Mouse (Mus musculus): ENCODE results near the gene Ehbp1l1.

DNA sequence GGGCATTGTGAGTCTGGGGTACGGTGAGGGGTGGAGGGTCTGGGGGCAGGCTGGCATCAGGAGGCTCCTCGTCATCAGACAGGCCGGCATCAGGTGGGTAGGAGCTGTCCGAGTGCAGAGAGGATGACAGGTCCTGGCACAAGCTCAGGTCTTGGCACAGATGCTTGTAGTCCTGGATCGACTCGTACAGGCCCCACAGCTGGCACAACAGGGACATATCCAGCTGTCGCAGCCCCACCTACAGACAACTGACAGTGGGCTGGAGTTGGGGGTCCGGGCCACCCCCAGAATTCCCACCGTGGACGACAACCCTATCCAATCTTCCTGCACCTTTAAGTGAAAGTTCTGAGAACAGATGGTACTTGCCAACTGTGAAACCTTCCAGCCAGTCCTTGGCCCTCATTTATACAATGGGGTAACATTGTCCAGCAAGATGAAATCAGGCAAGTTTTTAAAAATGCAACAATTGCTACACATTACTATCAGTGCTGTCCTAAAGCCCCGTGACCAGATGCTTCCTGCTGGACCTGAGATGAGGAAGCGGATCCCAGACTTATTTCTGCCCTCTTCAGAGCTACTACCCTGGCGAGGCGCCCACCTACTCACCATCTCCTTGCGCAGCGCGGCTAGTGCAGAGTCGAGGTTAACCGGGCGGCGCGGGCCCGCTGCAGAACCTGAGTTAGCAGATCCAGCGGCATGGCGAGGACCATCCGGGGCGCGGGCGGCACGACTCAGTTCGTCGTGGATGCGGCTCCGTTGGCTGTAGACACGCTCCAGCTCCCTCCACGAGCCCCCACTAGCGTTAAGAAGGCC is 2.7 kb upstream of the Ehbp1l1 start:
- TF ChIP-seq POLR2A (IDR thresholded peaks at IDR 0.05; ENCODE audit: extremely low read depth, insufficient read depth, low read length) (no peak), CTCF (IDR thresholded peaks at IDR 0.05; ENCODE audit: low read depth, low read length) (no peak)

Measured in liver, adult 2 months (tissue).